Mouse (Mus musculus): ENCODE results near the gene Ppp1r15a.

GRCm38 (mm10) chr7:45564811-45565210, 38.7 kb upstream of the Ppp1r15a start:
- TF ChIP-seq CTCF (IDR thresholded peaks at IDR 0.05; ENCODE audit: control insufficient read depth, insufficient read depth, insufficient read length) (no peak), MAX (IDR thresholded peaks at IDR 0.05) (no peak)

Data from C2C12 (cell line).